Mouse (Mus musculus) embryonic facial prominence, embryonic 14.5 days (tissue): Measurements from ENCODE around the gene Mars2. TPM values are rescaled to one million over a fixed set of nuclear protein-coding genes. Genes with fewer than 3 reads are reported as not detected.

ENCODE experiments used
- ATAC-seq: fragments of 200-750 bp; cut with Nextera tagmentation; 2 replicates; pipeline ENCODE4 v1.8.0; 2017; ENCODE audit warnings: low read depth, moderate number of reproducible peaks, moderate TSS enrichment
- DNase-seq: peaks from one replicate; pipeline ENCODE4 v3.0.0-alpha.2; 2015; ENCODE audit warnings: low spot score
- H3K27ac ChIP-seq: fragments of 300-500 bp; sonication (generic); replicated peaks from 2 replicates; pipeline ENCODE4 v1.5.1; 2014; ENCODE audit warnings: low read depth, mild to moderate bottlenecking, low read length, moderate library complexity
- H3K27me3 ChIP-seq: fragments of 300-500 bp; sonication (generic); replicated peaks from 2 replicates; pipeline ENCODE4 v1.6.1; 2014; ENCODE audit warnings: low read length; ENCODE audit not compliant: control insufficient read depth, insufficient read depth
- H3K36me3 ChIP-seq: fragments of 300-500 bp; sonication (generic); 2 replicates; pipeline ENCODE4 v1.6.1; 2014; ENCODE audit warnings: low read length, mixed read lengths; ENCODE audit not compliant: control insufficient read depth, insufficient read depth
- H3K4me1 ChIP-seq: fragments of 300-500 bp; sonication (generic); 2 replicates; pipeline ENCODE4 v1.6.1; 2014; ENCODE audit warnings: antibody characterized with exemption, low read length; ENCODE audit not compliant: control insufficient read depth, insufficient read depth
- H3K4me2 ChIP-seq: fragments of 300-500 bp; sonication (generic); 2 replicates; pipeline ENCODE4 v1.6.1; 2014; ENCODE audit warnings: low read depth, mild to moderate bottlenecking, low read length, moderate library complexity, mixed read lengths
- H3K4me3 ChIP-seq: fragments of 300-500 bp; sonication (generic); 2 replicates; pipeline ENCODE4 v1.5.1; 2014; ENCODE audit warnings: low read depth, mild to moderate bottlenecking, low read length
- H3K9ac ChIP-seq: fragments of 300-500 bp; sonication (generic); 2 replicates; pipeline ENCODE4 v1.6.1; 2014; ENCODE audit warnings: low read depth, mild to moderate bottlenecking, low read length, moderate library complexity, mixed read lengths
- H3K9me3 ChIP-seq: fragments of 300-500 bp; sonication (generic); 2 replicates; pipeline ENCODE4 v1.6.1; 2016; ENCODE audit warnings: low read length; ENCODE audit not compliant: control insufficient read depth
- WGBS: fragments of 180-500 bp; shearing (Covaris S2); extraction: QIAGEN DNeasy Blood & Tissue Kit; methylation state at CpG from one replicate; pipeline ENCODE4 v1.1.7; 2014; 5-methylcytosine and 5-hydroxymethylcytosine counted together
- polyA plus RNA-seq: library from polyadenylated mRNA; unstranded; fragments of >200 nt; fragmentation: Nextera tagmentation; extraction: Ambion mirVana; gene quantifications from 2 replicates; pipeline ENCODE4 v1.2.1, GENCODE M21; 2014

Mars2 gene
- polyA plus RNA-seq, 1 experiment from 2014 or later: 3.3 TPM

DNA sequence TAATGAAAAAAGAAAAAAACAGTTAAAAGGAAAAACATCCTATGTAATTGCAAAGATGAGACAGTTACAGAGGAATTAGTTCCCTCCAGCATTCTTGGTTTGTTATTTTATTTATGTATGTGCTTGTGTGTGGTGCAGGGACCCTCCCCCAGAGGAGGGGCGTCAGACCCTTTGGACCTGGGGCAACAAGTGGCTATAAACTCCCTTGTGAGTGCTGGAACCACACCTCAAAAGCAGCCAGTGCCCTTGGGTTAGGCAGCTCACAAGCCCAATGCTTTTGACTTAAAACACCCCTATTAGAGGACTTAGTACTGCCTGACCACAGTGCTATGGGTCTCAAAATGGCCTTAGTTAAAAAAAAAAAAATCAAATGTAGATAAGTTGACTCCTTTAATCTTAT lies 9.6 kb upstream of the Mars2 start:
- ATAC-seq: no peak
- no peaks in the 10 kb centered on the region for H3K36me3 ChIP-seq
- H3K4me3 ChIP-seq: no peak overlapping the region
- DNase-seq: no peak
- peak overlapping the region; percentile 42; the same call in 1 of the 2 replicates for H3K9ac ChIP-seq
- H3K27me3 ChIP-seq: no peaks in the 10 kb centered on the region
- H3K9me3 ChIP-seq: no peaks in the 10 kb centered on the region
- WGBS: 30% methylated on average over 1 of the region's 1 CpGs
- H3K4me2 ChIP-seq: 0 out of 2 replicates have a peak overlapping the region, but pooled peaks have one; percentile 29
- no peak overlapping the region for H3K27ac ChIP-seq
- peaks cover 7% of the 10 kb centered on the region; the same call in 1 of the 2 replicates for H3K4me1 ChIP-seq

DNA sequence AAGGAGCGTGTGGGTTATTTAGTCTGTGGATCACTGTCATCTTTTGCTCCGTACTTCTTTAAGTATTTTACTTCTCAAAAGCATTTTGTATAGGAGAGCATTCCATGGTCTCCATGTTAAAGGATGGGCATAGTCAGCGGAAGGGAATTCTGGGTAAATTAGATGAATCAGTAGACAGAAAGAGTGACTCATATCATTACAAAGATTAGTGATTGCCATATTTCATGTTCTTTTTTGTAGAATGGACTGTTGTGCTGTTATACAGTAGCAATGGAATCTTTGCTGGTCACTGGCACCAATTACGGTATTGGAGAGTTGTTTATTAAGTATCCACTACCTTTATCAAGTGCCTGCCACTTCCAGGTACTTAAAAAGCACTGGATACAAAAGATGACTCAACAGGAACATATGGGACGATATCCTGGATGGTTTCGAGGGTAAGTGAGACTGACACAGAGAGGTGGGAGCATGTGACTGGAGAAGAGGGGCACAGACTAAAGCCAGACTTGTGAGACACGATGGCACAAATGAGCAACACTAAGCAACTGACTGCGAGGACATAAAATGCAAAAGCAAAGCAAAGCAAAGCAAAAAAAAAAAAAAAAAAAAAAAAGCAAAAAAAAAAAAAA lies 8.6 kb upstream of the Mars2 start:
- H3K36me3 ChIP-seq: no peaks in the 10 kb centered on the region
- no peaks in the 10 kb centered on the region for H3K9me3 ChIP-seq
- H3K4me1 ChIP-seq: peaks cover 7% of the 10 kb centered on the region; the same call in 1 of the 2 replicates
- DNase-seq (no peak), ATAC-seq (no peak)
- 88% methylated on average over 8 of the region's 8 CpGs for WGBS
- H3K27ac ChIP-seq: no peak overlapping the region
- H3K4me3 ChIP-seq: no peak overlapping the region
- H3K9ac ChIP-seq: no peak overlapping the region
- no peak overlapping the region for H3K4me2 ChIP-seq
- H3K27me3 ChIP-seq: no peaks in the 10 kb centered on the region

DNA sequence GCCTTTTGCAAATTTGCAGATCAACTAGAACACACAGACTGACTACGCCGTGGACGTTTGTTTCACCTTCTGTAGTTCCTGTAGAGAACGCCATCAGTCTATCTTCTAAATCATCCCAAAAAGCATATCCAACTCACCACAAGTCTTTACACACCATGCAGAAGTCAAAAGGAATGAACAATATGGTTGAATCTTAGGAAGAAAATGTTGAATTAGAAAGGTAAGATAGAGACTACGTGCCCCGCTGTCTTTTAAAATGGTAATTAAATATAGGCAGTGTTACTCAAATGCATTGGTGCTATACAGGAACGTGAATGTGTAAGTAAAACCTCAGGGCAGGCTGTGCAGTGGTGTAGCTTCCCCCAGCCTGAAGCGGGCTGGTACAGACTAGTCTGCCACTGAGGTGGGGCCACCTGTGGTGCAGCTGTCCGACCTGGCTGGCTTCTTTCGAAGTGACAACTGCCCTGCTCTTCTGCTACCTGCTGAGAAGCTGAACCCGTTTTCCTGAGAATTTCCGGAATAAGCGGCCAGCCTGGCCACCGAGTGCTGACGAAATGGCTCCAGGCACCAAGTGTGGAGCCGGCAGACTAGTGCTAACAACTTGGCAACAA lies 2.0 kb upstream of the Mars2 start:
- Histone ChIP-seq H3K9ac (no peak overlapping the region), H3K9me3 (no peaks in the 10 kb centered on the region), H3K27ac (no peak overlapping the region), H3K36me3 (no peaks in the 10 kb centered on the region), H3K4me1 (peaks cover 19% of the 10 kb centered on the region), H3K4me2 (no peak overlapping the region), H3K27me3 (no peaks in the 10 kb centered on the region), H3K4me3 (no peak overlapping the region)
- 51% methylated on average over 16 of the region's 16 CpGs for WGBS
- DNase-seq (no peak), ATAC-seq (no peak)

DNA sequence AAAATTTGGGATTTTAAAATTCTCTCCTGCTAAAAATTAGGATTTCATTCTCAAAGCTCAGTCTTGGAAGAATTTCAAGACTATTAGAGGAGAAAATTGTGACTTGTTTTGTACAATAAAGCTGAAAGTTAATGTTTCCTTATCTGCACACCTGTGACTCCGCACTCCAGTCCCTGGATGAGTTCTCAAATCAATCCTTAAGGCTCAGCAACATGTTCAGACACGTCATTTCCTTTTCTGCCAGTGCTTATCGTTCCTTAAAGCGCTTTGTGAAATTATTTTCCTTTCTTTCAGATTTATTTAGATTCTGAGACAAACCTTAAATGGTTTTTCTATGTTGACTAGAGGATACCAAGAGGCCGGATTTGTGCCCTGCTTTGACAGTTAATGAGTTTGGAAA lies 490 bp upstream of the Mars2 start:
- H3K27me3 ChIP-seq: no peaks in the 10 kb centered on the region
- H3K9ac ChIP-seq: peak overlapping the region; percentile 78; the same call in 1 of the 2 replicates
- DNase-seq (no peak), ATAC-seq (no peak)
- H3K4me1 ChIP-seq: peaks cover 25% of the 10 kb centered on the region
- H3K27ac ChIP-seq: peak overlapping the region; percentile 28; the same call in 1 of the 2 replicates
- H3K4me3 ChIP-seq: peak overlapping the region; percentile 87
- H3K36me3 ChIP-seq: no peaks in the 10 kb centered on the region
- WGBS: 31% methylated on average over 5 of the region's 5 CpGs
- H3K4me2 ChIP-seq: peak overlapping the region; percentile 89
- no peaks in the 10 kb centered on the region for H3K9me3 ChIP-seq

DNA sequence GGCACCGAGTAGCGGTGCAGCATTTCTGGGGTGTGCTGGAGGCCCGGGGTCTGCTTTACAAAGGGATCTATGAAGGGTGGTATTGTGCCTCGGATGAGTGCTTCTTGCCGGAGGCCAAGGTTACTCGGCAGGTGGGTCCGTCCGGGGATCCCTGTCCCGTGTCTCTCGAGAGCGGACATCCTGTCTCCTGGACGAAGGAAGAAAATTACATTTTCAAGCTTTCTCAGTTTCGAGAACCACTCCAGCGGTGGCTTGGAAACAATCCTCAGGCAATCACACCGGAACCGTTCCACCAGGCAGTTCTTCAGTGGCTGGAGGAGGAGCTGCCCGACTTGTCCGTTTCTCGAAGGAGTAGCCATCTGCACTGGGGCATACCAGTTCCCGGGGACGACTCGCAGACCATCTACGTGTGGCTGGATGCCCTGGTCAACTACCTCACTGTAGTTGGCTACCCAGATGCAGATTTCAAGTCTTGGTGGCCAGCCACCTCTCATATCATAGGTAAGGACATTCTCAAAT lies 725 bp downstream of the Mars2 start:
- no peak for DNase-seq
- Histone ChIP-seq H3K4me3 (peak overlapping the region; percentile 87), H3K4me1 (peaks cover 25% of the 10 kb centered on the region), H3K27me3 (no peaks in the 10 kb centered on the region), H3K9me3 (no peaks in the 10 kb centered on the region), H3K4me2 (peak overlapping the region; percentile 89), H3K9ac (peak overlapping the region; percentile 78), H3K36me3 (no peaks in the 10 kb centered on the region), H3K27ac (peak overlapping the region; percentile 55)
- WGBS: under 1% methylated on average over 23 of the region's 23 CpGs
- no peak; the same call in 1 of the 2 replicates for ATAC-seq

DNA sequence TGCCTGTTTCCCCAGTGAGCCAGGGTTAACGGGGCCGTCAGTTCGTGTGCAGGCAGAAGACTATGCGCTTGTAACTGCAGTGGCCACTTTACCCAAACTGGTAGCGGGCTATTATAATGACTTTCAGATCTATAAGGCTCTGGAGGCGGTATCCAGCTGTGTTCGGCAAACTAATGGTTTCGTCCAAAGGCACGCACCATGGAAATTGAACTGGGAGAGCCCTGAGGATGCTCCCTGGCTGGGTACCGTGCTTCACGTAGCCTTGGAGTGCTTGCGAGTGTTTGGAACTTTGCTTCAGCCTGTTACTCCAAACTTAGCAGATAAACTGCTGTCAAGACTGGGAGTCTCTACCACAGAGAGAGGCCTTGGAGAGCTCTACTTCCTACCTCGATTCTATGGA lies 1.5 kb downstream of the Mars2 start:
- 18% methylated on average over 13 of the region's 13 CpGs for WGBS
- H3K9me3 ChIP-seq: no peaks in the 10 kb centered on the region
- no peak for DNase-seq

DNA sequence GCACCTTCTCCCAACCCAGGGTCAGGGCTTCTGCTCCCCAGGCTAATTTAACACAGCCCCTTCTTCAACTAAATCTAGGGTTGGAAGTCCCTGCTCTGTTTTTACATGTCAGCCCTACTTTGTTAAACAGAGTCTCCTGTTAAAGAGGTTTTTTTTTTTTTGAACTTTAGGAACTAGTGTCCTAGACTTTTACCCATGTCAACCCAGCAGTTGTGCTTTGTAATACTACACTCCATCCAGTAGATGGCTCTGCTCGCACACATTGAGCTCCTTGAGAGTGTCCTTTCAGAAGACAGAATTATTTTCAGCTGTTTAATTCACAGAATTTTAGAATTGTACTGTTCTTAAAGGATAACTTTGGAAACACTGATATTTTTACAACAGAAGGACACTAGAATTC lies 2.3 kb downstream of the Mars2 start:
- DNase-seq (peak; percentile 84), ATAC-seq (no peak)
- 0% methylated on average over 1 of the region's 1 CpGs for WGBS
- peak overlapping the region; percentile 89 for H3K4me2 ChIP-seq
- no peaks in the 10 kb centered on the region for H3K27me3 ChIP-seq
- no peak overlapping the region for H3K27ac ChIP-seq
- H3K4me3 ChIP-seq: peak overlapping the region; percentile 87
- no peaks in the 10 kb centered on the region for H3K9me3 ChIP-seq
- H3K4me1 ChIP-seq: peaks cover 25% of the 10 kb centered on the region
- H3K9ac ChIP-seq: no peak overlapping the region; the same call in 1 of the 2 replicates
- H3K36me3 ChIP-seq: no peaks in the 10 kb centered on the region

More for the DNA sequence above, 1.5 kb downstream of the Mars2 start:
- Histone ChIP-seq H3K36me3 (no peaks in the 10 kb centered on the region), H3K27ac (no peak overlapping the region), H3K4me1 (peaks cover 25% of the 10 kb centered on the region), H3K9ac (peak overlapping the region; percentile 78), H3K4me2 (peak overlapping the region; percentile 89), H3K4me3 (peak overlapping the region; percentile 87), H3K27me3 (no peaks in the 10 kb centered on the region)
- no peak for ATAC-seq

DNA sequence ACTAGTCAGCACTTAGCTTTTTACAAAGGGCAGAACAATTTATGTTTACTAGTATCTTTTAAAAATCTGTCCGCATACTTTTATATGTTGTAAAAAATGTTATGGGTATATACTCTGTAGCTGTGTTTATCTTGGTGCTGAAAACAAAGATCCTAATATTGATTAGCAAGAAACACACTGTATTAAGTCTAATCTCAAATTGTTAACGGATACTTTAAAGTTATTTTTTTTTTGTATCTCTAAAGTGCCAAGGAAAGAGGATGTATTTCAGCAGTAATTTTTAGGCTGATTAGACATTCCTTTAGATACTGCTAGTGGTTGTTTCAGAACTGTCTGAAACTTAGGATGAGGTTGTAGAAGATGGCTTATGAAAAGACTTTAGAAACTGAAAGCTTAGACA lies 9.4 kb downstream of the Mars2 start:
- no peak overlapping the region for H3K4me2 ChIP-seq
- ATAC-seq (no peak), DNase-seq (no peak)
- no peak overlapping the region for H3K4me3 ChIP-seq
- no peaks in the 10 kb centered on the region for H3K9me3 ChIP-seq
- H3K4me1 ChIP-seq: no peaks in the 10 kb centered on the region; the same call in 1 of the 2 replicates
- no peak overlapping the region for H3K27ac ChIP-seq
- H3K9ac ChIP-seq: no peak overlapping the region
- 85% methylated on average over 2 of the region's 2 CpGs for WGBS
- no peaks in the 10 kb centered on the region for H3K27me3 ChIP-seq
- H3K36me3 ChIP-seq: no peaks in the 10 kb centered on the region
